Mouse (Mus musculus): Measurements from ENCODE around the gene Ntn1.

The Ntn1 gene

GRCm38 (mm10) chr11:68261162-68261892 lies 139.3 kb downstream of the Ntn1 start:
- DNase-seq, result peak; percentile 94

DNA sequence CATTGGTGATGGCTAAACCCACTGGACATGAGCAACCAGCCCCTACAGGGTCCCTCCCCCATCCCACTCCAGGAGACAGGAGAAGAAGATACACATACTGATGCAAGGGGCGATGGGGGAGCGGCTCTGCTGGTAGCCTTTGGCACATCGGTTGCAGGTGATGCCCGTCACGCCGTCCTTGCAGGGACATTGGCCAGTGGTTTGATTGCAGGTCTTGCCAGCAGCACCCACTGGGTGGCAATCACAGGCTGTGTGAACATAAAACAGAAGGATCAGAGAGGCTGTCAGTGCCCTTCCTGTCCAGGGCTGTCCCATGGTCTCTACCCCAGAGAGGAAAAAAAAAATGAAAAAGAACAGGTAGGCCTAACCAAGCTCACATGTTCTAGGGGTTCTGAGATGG lies 140.2 kb downstream of the Ntn1 start:
- DNase-seq, result no peak

- no peak for DNase-seq
These were observed 142.1 kb downstream of the Ntn1 start for GRCm38 (mm10) chr11:68258498-68258897.

- DNase-seq, result no peak
These were observed 147.1 kb downstream of the Ntn1 start for GRCm38 (mm10) chr11:68253531-68253930.

DNA sequence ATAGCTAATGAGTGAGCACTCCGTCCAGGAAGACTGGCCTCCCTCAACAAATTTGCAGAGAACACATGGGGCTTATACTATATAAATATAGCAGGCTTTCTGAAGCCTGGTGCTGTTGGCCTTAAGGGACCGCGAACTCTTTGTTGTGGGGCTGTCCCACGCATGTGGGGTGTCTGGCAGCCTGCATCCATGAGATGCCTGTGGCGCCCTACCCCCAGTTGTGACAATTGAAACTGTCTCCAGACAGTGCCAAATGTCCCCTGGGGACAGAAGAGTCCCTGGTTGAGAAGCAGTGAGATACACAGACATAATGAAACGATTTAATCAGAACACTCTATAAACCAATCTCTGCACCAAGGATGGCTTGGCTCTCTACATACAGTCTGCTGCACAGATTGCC lies 150.5 kb downstream of the Ntn1 start:
- no peak for DNase-seq

- DNase-seq, result no peak
These were observed 152.7 kb downstream of the Ntn1 start for GRCm38 (mm10) chr11:68247897-68248296.

GRCm38 (mm10) chr11:68244992-68245261 lies 155.7 kb downstream of the Ntn1 start:
- DNase-seq, result no peak

DNA sequence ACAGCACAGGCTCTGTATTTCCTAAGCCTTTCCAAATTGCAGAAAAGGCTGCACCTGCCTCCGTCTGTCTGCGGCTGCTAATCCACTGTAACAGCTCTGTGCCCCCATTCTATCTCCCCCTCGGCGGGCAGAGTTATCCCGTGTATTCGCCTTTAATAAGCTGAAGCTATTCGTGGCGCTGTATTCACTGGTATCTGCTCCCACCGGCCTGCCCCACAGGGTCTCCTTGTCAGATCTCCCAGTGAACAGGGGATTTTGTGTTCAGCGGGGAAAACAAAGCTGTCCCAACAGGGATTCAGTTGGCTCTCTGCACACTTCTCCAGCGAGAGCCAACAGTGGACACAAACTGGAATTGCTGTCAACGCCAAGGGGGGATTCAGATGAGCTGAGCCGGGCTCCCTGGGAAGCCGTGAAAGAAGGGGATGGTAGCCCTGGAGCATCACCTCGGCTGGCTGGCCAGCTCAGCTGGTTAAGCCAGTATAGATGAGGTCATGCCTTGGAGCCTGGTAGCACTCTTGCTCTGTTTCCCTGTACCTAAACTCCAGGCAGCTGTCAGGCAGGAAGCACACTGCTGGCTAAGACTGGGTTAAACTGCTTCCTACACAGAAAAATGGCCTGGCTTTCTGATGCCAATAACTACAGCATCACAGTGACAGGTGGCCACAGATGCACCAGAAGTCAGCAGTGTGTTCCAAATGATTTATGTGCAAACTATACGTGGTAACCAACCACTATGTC lies 156.2 kb downstream of the Ntn1 start:
- DNase-seq, result no peak

DNA sequence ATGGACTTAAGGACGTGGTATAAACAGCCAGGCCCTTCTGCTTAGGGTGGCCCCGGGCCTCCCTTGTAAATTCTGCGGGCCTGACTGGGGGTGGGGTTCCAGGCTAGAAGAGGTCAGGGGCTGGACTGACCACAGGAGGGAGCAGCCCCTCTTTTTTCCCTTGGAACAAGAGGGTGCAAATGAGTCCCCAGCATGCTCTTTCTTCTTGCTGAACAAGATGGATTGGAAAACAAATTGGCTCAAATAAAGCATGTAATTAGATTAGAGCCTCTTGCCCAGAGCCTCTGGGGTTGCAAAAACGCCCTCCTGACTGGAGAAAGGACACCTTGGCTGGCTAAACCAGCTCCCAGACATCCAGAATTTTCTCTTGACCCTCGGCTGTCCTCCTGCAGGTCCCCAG lies 160.9 kb downstream of the Ntn1 start:
- no peak for DNase-seq

GRCm38 (mm10) chr11:68233469-68233965 lies 167.1 kb downstream of the Ntn1 start:
- DNase-seq, result no peak

- no peak for DNase-seq
These were observed 169.1 kb downstream of the Ntn1 start for GRCm38 (mm10) chr11:68231558-68231957.

GRCm38 (mm10) chr11:68228941-68229665 lies 171.5 kb downstream of the Ntn1 start:
- DNase-seq, result no peak

GRCm38 (mm10) chr11:68227837-68228236 lies 172.8 kb downstream of the Ntn1 start:
- DNase-seq, result no peak

DNA sequence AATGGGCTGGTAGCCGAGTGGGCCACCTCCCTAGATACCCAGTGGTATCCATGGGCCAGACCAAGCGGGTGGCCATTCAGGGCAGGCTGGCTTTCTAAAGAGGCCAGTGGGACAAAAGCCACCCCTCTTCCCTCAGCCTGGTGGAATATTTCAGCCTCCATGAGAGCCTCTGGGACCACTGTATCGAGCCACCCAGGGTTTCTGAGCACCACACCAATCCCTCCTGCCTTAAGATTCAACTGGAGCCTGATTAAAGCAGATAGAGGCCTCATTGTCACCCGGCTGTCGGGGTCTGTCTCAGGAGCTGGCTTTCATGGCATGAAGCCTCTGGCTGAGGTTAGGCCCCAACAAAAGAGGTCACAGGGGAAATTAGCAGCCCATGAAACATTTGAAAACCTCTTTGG lies 174.0 kb downstream of the Ntn1 start:
- DNase-seq, result no peak

GRCm38 (mm10) chr11:68223143-68223542 lies 177.5 kb downstream of the Ntn1 start:
- DNase-seq, result no peak

GRCm38 (mm10) chr11:68222209-68222608 lies 178.4 kb downstream of the Ntn1 start:
- no peak for DNase-seq

DNA sequence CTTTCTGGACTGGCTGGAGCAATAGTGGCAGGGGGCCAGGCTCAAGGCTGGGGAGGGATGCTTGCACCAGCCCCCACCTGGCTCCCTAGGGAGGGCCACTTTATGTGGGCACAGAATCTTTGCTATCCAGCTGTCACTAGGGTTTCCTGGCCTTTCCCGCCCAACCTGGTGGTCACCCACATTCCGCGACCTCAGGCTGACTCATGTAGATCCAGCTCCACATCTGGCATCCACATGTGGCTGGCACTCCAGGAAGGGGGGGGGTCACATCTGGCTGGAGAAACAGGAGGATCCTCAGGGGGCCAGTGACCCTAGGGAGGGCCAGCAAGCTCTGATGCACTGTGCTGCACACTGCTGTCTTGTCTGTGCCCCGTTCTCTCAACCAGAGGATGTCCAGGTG lies 179.9 kb downstream of the Ntn1 start:
- DNase-seq, result no peak

DNA sequence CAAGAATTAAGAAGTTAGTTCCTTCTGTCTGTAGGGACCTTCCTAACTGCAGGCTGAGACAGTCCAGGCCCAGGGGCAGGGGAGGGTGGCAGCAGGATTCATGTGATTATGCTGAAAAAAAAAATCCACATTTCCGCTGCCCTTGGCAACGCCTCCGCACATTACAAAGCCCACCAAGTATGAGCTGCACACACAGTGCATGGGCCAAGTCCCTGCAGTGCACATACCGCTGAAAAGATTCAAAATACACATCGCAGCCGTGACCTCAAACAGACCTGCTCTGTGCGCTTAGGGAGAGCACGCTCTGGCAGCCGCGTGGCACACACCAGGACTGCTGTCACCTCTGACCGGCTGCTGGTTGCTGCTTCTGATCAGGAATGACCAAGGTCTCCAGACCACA lies 184.6 kb downstream of the Ntn1 start:
- no peak for DNase-seq

- DNase-seq, result no peak
These were observed 185.3 kb downstream of the Ntn1 start for GRCm38 (mm10) chr11:68215206-68215912.

DNA sequence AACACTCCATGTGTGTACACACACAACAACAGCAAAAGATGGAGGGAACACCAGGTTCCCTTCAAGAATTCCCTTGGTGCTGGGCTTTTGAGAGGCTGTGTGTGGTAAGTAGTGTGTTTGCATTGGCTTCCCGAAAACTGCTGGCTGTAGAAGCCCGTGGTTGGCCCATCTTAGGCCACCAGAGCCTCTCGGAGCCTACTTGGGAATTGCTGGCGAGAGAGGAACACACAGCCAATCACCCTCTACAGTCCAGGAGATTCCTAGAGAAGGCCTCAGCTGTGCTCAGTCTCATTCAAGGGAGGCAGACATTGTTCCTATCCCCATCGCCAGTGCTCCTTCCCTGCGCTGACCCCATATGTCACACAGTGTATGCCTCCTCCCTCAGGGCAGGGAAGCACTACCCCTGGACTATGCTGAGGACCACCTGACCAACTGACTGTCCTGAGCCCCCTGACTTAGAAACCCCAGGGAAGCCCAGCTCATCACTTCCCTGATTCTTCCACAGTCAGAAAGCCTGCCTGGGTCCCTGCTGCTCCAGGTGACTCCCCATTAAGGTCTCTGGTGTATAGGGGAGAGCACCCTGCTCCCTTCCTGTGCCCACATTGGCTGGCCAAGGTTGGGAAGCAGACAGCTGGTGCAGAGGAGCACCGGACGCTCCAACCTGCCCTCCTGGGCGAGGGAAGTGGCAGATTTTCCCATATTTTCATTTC lies 186.0 kb downstream of the Ntn1 start:
- DNase-seq, result peak; percentile 95

DNA sequence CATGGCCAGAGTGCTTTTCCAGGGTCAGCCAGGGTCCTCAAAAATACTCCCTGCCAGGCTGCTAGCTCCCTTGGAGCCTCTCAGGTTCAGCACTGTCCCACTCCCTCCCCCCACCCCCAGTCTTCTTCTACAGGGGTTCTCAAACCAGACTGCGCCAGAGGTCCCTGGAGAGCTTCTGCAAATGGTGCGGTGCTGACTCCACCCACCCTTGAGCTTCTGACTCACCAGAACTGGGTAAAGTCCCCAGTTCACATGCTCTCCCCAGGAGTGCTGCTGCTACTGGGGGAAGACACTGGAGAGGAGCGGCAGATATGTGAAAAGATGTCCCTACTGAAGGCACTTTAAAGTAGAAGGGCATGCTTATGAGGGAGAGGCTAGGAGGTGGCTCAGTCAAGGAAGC lies 186.7 kb downstream of the Ntn1 start:
- peak; percentile 95 for DNase-seq

- peak; percentile 98 for DNase-seq
These were observed 188.6 kb downstream of the Ntn1 start for GRCm38 (mm10) chr11:68211924-68212578.
